Mouse (Mus musculus): ENCODE measurements around the gene Bnipl.
A peak's percentile ranks its signal among the peaks of the same experiment; 100 is the strongest.

Gene Bnipl

GRCm38 (mm10) chr3:95237541-95238099 is 13.4 kb downstream of the Bnipl start:
- no peak for DNase-seq (ENCODE audit: low read depth)

GRCm38 (mm10) chr3:95235386-95236301 is 15.3 kb downstream of the Bnipl start:
- DNase-seq (ENCODE audit: low read depth) = no peak

GRCm38 (mm10) chr3:95233303-95233980 is 17.6 kb downstream of the Bnipl start:
- DNase-seq (ENCODE audit: low read depth) = no peak

- no peak for DNase-seq (ENCODE audit: low read depth)
These were observed 18.2 kb downstream of the Bnipl start for GRCm38 (mm10) chr3:95232771-95233170.

- DNase-seq (ENCODE audit: low read depth) = no peak
These were observed 19.4 kb downstream of the Bnipl start, which contains the start of gene Mllt11 for GRCm38 (mm10) chr3:95231298-95232221. Mllt11 (minus strand) TSS chr3:95232171.

- no peak for DNase-seq (ENCODE audit: low read depth)
These were observed 20.3 kb downstream of the Bnipl start for GRCm38 (mm10) chr3:95230495-95231297.

- DNase-seq (ENCODE audit: low read depth) = no peak
These were observed 21.1 kb downstream of the Bnipl start for GRCm38 (mm10) chr3:95229781-95230494.

- DNase-seq (ENCODE audit: low read depth) = no peak
These were observed 21.9 kb downstream of the Bnipl start for GRCm38 (mm10) chr3:95228894-95229780.

GRCm38 (mm10) chr3:95228148-95228893 is 22.7 kb downstream of the Bnipl start, which contains the start of gene Cdc42se1:
Cdc42se1 (plus strand) TSS chr3:95228732.
- DNase-seq (ENCODE audit: low read depth) = peak; percentile 75

- DNase-seq (ENCODE audit: low read depth) = no peak
These were observed 23.8 kb downstream of the Bnipl start for GRCm38 (mm10) chr3:95227214-95227613.

GRCm38 (mm10) chr3:95224295-95224694 is 26.7 kb downstream of the Bnipl start:
- DNase-seq (ENCODE audit: low read depth) = no peak

- no peak for DNase-seq (ENCODE audit: low read depth)
These were observed 28.0 kb downstream of the Bnipl start for GRCm38 (mm10) chr3:95223041-95223440.

- DNase-seq (ENCODE audit: low read depth) = peak; percentile 59
These were observed 32.4 kb downstream of the Bnipl start for GRCm38 (mm10) chr3:95218466-95219137.

- peak; percentile 85 for DNase-seq (ENCODE audit: low read depth)
These were observed 33.5 kb downstream of the Bnipl start, which contains the start of gene Gabpb2 for GRCm38 (mm10) chr3:95217255-95218134. Gabpb2 (minus strand) TSS chr3:95217916.

GRCm38 (mm10) chr3:95216655-95217254 is 34.2 kb downstream of the Bnipl start:
- DNase-seq (ENCODE audit: low read depth) = no peak

GRCm38 (mm10) chr3:95213609-95213975 is 37.4 kb downstream of the Bnipl start:
- no peak for DNase-seq (ENCODE audit: low read depth)
